ENCODE assay signal across 30 mouse cellular contexts in the genomic region with DNA sequence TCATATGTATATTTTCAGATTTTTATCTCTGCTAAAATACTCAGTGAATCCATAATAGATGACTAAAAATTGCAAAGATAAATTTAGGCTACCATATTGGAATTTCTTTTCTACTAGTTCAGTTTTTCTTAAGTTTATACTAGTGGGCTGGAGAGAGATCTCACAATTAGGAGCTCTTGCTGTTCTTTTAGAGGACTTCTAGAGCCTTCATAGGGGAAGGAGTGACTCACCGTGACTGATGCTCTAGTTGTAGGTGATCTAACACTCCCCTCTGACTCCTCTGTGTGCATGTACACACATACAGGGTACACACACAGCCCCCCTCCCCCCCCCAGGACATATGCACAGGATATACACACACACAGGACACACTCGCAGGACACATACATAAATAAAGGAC. TPM values are rescaled to one million over a fixed set of nuclear protein-coding genes. Genes with fewer than 3 reads are reported as not detected.
"Had no signal": no experiment of that assay in that cellular context is flagged by ENCODE, and none has a peak within 500 bp of the region (broad histone marks: within the 10 kb centered on the region; RNA-seq: fewer than 3 reads in every experiment).

No protein-coding gene starts in this region.

- H3K9ac ChIP-seq: limb, embryonic 12.5 days; limb, embryonic 13.5 days; limb, embryonic 15.5 days; liver, embryonic 12.5 days; liver, embryonic 13.5 days; liver, embryonic 14.5 days; liver, embryonic 15.5 days; liver, postnatal 0 days; lung, embryonic 14.5 days; lung, embryonic 15.5 days; midbrain, embryonic 12.5 days; midbrain, embryonic 13.5 days; neural tube, embryonic 12.5 days had no signal

- H3K9me3 ChIP-seq: limb, embryonic 10.5 days; limb, embryonic 12.5 days; limb, embryonic 13.5 days; limb, embryonic 15.5 days; liver, embryonic 12.5 days; liver, embryonic 13.5 days; liver, embryonic 15.5 days; lung, embryonic 15.5 days; megakaryocyte, embryonic 14.5 days; midbrain, embryonic 10.5 days; midbrain, embryonic 12.5 days; midbrain, embryonic 13.5 days; neural tube, embryonic 12.5 days had no signal

- H3K4me2 ChIP-seq: limb, embryonic 12.5 days; limb, embryonic 13.5 days; limb, embryonic 15.5 days; liver, embryonic 11.5 days; liver, embryonic 12.5 days; liver, embryonic 13.5 days; liver, embryonic 15.5 days; lung, embryonic 14.5 days; lung, embryonic 15.5 days; midbrain, embryonic 12.5 days; midbrain, embryonic 13.5 days; neural tube, embryonic 12.5 days had no signal

- H3K27me3 ChIP-seq: limb, embryonic 12.5 days; limb, embryonic 13.5 days; limb, embryonic 15.5 days; liver, embryonic 12.5 days; liver, embryonic 13.5 days; liver, embryonic 15.5 days; lung, embryonic 15.5 days; megakaryocyte, embryonic 14.5 days; midbrain, embryonic 12.5 days; midbrain, embryonic 13.5 days; neural tube, embryonic 12.5 days had no signal

- H3K36me3 ChIP-seq: midbrain, embryonic 12.5 days; neural tube, embryonic 12.5 days had no signal

- DNase-seq: left cerebral cortex, postnatal 4 days; liver; liver, embryonic 13.5 days; liver, postnatal 0 days; lung, adult 18-20 months; lung, adult 2 months; lung, embryonic 14.5 days; lung, postnatal 10 days; lung, postnatal 14 days; lung, postnatal 36 days; lung, postnatal 4 days; midbrain, embryonic 14.5 days had no signal

- H3K4me3 ChIP-seq: limb, embryonic 10.5 days; limb, embryonic 12.5 days; limb, embryonic 13.5 days; limb, embryonic 15.5 days; liver, embryonic 12.5 days; liver, embryonic 13.5 days; liver, embryonic 15.5 days; lung, embryonic 15.5 days; megakaryocyte, embryonic 14.5 days; midbrain, embryonic 10.5 days; midbrain, embryonic 12.5 days; midbrain, embryonic 13.5 days; myocyte; neural tube, embryonic 12.5 days had no signal

- ATAC-seq: liver, embryonic 12.5 days; liver, postnatal 0 days; lung, postnatal 0 days; midbrain, embryonic 13.5 days; midbrain, embryonic 16.5 days had no signal

- H3K27ac ChIP-seq: limb, embryonic 10.5 days; limb, embryonic 12.5 days; limb, embryonic 13.5 days; limb, embryonic 15.5 days; liver, embryonic 12.5 days; liver, embryonic 13.5 days; liver, embryonic 14.5 days; liver, embryonic 15.5 days; lung, embryonic 15.5 days; macrophage; midbrain, embryonic 10.5 days; midbrain, embryonic 12.5 days; midbrain, embryonic 13.5 days; neural tube, embryonic 12.5 days had no signal

- H3K4me1 ChIP-seq: limb, embryonic 10.5 days; limb, embryonic 12.5 days; limb, embryonic 13.5 days; limb, embryonic 15.5 days; liver, embryonic 12.5 days; liver, embryonic 13.5 days; liver, embryonic 15.5 days; lung, embryonic 15.5 days; midbrain, embryonic 10.5 days; midbrain, embryonic 12.5 days; midbrain, embryonic 13.5 days; neural tube, embryonic 12.5 days had no signal

RNA-seq across cellular contexts. Expression of a gene that starts 46.3 kb away (rescaled TPM):
- polyA plus RNA-seq: macrophage had no signal
